Mouse (Mus musculus): ENCODE measurements around the gene Lamtor1.

- no peak for TF ChIP-seq POLR2A (IDR thresholded peaks at IDR 0.05; ENCODE audit: low read depth, low read length)
- TF ChIP-seq CTCF (IDR thresholded peaks at IDR 0.05; ENCODE audit: borderline replicate concordance, insufficient read depth, low read length): no peak
These were observed 39.0 kb upstream of the Lamtor1 start for GRCm38 (mm10) chr7:101866491-101867265.

All from embryonic fibroblast, embryonic 13.5 days (primary cell).